Mouse (Mus musculus): ENCODE results near the gene Chmp4b. TPM values are rescaled to one million over a fixed set of nuclear protein-coding genes. Genes with fewer than 3 reads are reported as not detected.

The Chmp4b gene
- total RNA-seq, 4 experiments from 2014 or later, result 201 to 231 (median 219) TPM

DNA sequence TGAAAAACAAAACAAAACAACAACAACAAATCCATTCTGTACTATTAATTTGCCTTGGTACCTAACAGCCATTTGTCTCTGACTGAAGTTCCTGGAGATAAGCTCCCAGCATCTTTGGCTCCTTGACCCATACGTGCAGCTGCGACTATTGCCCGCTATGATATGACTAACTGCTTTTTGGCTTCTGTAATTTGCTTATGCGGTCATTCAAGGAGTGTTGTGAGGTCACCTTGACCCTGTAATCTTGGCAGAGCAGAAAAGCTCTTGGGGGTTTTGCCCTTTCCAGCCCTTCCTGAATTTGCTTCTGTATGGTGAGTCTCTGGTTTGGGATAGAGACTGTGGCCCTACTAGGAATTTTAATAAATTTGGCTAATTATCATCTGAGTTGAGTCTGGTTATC lies 65.1 kb downstream of the Chmp4b start:
- no peak for DNase-seq (ENCODE audit: low spot score in 2 of 2)

DNA sequence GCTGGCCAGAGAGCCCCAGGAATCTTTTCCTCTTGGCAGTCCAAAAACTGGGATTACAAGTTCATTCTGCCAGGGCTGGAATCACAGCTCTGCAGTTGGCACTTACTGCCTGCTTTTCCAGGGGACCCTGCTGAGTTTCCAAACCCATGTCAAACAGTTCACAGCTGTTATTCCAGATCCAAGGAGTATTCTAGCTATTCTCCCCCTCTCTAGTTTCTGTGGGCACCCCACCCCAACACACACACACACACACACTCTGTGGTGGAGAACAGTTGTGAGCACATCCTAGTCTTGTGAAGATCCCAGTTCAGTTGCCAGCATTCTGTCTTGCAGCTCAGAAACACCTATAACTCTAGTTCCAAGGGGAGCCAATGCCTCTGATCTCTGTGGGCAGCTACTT lies 65.6 kb downstream of the Chmp4b start:
- DNase-seq (ENCODE audit: low spot score in 2 of 2), result no peak

DNA sequence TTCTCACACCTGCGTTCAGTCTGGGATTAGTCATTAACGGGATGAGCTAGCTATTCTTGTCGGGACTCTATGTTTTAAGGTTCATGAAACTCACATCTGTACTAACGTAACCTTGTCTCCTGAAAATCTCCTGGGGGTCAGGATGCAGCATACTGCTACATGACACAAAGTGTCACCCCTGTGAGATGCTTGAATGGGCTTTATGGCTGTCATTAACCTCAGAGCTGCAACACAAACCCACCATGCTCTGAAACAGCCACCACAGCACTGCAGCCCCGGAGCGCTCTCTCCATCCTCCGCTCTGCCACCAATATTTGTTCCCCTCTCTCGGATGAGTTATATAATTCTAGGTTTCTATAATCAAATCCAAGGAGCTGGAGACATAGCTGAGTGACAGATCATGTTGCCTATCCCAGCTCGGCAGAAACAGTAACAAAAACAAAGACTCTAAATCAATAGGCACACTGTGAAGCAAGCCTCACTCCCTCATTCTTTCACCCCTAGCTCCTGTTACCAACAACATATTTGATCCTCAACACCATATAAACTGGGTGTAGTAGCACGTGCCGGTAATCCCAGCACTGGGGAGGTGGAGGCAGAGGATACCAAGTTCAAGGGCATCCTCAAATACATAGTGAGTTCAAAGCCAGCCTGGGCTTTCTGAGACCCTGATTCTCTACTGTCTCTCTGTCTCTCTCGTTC lies 67.5 kb downstream of the Chmp4b start:
- DNase-seq (ENCODE audit: low spot score in 2 of 2), result no peak

DNA sequence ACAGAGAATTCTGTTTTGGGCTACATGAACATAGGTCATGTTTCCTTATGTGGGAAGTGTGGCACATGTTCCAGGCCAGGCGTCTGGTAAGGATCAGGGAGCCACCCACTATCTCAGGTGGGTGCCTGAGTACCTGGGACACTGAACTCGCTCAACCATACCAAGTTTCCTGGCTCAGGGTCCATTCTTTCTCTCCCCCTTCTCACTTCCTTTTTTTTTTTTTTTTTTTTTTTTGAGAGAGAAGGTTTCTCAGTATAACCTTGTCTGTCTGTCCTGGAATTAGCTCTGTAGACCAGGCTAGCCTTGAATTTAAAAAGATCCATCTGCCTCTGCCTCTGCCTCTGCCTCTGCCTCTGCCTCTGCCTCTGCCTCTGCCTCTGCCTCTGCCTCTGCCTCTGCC lies 68.8 kb downstream of the Chmp4b start:
- DNase-seq (ENCODE audit: low spot score in 2 of 2), result no peak

DNA sequence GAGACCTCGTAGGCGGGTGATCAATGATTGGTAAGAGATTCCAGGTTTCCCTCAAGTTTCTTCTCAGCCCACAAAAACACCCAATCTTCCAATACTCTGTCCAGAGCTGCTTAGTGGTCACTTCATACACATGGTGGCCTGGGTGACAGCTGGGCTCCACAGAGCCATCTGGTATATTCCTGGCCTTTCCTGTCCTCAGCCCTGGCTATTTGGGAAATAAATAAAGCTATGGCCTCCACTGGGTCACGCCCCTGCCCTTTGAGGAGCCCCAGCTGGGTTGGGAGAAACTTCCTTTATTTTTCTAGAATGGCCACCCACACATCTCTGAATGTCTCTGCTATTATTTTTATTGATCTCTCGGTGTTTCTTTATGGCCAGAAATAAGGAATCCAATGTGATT lies 72.0 kb downstream of the Chmp4b start:
- DNase-seq (ENCODE audit: low spot score in 2 of 2), result no peak

DNA sequence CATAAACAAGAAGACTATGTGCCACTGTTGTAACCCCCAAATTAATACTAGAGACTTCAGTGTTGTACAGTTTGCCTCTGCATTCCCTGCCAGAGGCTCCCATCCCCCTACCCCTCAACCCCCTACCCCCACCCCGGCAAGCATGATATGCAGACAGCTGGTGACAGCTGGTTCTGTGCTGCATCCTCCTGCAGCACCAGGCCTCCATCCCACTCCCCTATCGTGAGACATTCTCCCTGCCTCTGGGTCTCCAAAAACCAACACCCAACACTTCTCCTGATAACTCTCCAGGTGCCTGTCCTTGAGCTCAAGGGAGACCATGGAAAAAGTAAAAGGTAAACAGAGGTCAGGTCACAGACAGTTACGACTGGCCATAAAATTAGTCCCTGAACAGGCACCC lies 78.2 kb downstream of the Chmp4b start:
- no peak for DNase-seq (ENCODE audit: low spot score in 2 of 2)

DNA sequence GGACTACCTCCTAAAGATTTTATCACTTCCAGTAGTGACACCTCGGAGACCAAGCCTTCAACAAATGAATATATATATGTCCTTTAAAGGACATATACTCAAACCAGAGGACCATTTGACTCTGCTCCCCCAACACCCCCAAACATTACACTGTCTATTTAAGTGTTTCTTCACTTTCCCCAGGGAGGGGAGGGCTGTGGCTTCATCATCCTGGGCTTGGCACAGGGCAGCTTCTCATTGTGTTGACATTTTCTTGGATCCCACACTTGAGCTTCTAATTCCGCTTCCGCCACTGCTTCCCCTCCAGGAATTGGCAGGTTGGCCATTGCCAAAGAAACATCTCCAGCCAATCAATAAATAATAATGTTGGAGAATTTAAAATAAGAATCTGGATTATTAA lies 79.3 kb downstream of the Chmp4b start:
- no peak for DNase-seq (ENCODE audit: low spot score in 2 of 2)

DNA sequence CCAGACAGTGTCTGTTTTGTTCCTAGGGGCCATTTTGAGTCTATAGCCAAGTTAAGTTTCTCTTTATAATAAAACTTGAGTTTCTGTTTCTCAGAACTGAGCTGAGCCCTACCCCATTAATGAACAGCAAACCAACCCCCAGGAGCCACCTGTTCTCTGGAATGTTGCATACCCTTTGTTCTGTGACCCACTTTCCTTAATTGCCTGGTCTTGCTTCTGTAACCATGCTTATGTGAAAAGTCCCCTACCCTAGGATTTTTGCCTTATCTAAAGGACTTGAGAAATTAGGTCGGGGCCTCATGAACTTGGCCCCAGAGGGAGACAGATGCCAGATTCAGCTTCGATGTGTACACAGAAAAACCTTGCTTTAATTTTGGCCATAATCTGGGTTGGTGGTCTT lies 80.4 kb downstream of the Chmp4b start:
- no peak for DNase-seq (ENCODE audit: low spot score in 2 of 2)

DNA sequence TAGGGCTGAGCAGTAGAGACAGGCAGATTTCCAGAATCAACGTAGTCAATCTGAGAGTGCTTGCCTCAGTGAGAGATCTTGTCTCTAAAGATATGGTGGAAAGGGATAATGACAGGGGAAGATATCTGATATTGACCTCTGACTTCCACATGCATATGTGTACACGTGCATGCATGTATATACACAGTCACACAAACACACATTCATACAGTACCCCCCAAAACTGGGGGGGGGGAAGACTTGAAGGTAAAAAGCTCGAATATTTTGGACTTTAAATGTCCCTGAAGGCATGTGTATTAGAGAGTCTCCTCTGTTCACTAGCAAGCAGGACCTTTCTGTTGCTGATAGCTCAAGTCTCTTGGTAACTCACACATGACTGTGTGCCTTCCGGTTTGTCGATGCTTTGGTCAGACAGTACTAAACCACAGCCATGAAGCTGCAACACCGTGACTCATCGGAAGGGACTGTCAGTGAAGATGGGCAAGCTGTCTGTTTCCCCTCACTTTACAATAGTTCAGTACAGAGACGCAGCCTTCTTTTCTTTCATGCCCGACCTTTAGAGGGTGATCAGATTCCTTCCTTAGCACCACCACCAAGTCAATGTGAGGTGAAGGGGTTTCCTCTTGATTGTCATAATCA lies 81.1 kb downstream of the Chmp4b start:
- DNase-seq (ENCODE audit: low spot score in 2 of 2), result no peak

DNA sequence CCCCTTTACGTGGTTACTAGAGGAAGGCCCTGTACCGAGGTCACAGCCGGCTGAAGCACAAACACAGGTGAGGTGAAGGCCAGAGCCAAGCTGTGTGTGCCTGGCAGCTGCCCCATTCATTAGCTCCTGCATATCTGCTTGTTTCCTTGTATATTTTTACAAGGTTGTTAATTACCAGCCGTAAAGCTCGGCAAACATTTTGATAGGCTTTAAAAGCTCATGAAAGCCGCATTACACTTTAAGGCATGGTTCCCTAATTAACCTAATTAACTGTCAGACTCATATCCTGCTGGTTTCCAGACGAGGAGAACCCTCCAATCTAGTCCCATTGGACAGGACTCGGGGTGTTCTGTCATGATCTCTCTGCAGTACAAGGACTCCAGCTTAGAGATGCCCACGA lies 83.5 kb downstream of the Chmp4b start:
- DNase-seq (ENCODE audit: low spot score in 2 of 2), result no peak

DNA sequence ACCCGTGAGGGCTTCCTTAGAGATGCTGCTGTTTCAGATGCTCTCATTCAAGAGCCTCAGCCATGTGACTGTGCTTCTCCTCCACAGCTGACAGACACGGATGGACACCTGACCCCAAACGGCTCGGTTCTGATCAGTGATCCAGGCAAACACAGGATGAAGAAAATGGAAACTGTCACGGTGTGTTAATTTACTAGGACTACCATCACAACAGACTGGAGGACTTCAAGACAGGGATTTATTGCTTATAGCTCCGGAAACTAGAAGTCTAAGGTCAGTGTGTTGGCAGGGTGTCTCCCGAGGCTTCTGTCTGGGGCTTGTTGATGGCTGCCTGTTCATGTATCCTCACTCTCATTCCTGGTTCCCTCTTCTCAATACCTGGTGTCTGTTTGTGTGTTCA lies 83.9 kb downstream of the Chmp4b start:
- DNase-seq (ENCODE audit: low spot score in 2 of 2), result no peak

DNA sequence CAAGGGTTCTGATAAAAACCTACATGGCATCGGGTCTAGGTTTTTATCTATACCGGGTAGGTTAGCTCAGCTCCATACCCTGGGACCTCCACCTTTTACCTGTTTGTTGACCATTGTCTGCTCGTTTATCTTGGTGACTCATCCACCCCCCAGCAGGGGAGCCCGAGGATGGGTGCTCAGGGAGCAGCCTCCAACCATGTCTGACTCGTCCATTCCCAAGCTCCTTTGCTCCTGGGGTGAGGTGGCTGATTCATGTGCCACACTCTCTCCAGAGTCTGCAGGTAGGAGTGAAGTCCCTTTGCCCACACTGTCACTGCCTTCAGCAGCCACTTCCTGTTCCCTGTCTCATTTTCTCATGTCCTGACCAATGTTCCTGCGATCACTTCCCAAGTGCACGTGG lies 84.5 kb downstream of the Chmp4b start:
- no peak for DNase-seq (ENCODE audit: low spot score in 2 of 2)

DNA sequence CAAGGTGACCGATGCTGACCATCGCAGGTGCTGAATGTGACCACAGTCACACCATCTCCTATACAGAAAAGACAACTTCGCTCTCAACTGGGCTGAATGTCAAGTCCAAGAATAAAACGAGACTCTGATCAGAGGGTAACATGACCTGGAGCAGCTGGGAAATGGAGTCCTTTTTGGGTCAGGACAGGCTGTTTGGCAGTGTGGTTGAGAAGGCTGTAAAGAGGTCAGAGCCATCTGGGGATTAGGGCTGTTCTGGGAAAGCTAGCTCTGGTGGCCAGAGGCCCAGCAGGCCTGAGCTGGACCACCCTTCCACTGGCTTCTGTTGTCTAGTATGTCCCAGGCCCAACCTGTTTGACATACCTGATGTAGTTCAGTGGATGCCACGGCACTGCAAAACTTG lies 87.1 kb downstream of the Chmp4b start:
- no peak for DNase-seq (ENCODE audit: low spot score in 2 of 2)

DNA sequence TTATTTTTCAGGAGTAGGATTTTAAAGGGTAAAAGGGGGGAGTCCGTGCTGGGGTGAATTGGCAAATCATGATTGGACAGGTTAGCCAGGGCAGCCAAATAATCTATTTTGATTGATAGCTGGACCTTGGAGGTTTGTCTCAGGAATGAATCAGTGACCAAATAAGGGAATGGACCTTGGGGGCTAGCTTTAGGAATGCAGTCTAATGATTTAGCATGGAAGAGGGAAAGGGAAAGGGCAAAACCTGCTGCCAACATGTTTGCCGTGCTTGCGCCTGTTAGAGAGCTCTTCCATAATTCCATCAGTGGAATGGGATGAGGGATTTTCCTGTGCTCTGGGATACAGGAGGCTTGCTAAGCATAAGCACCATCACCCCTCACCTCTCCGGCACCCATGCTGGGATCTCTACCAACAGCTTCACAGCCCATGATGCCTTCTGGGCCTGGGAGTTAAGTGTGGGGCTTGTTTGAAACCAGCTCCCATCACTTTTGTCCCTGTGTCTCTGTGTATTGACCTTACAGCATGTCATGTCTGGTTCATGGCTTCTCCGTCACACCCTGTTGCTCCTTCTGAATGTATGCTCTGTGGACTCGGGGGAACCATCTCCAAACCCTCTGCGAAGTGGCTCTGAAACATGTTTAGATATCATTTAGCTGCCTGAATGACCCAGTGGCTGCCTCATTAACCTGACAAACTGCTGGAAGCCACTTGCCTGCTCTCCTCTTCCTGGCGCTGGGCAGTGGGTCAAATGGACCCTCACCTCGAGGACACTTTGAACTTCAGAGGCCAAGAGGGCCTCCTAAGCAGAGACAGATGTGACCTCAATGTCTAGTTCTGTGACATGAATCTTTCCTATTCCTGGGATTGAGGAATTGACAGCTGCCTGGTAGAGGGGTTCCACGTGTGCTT lies 91.7 kb downstream of the Chmp4b start:
- DNase-seq (ENCODE audit: low spot score in 2 of 2), result no peak

DNA sequence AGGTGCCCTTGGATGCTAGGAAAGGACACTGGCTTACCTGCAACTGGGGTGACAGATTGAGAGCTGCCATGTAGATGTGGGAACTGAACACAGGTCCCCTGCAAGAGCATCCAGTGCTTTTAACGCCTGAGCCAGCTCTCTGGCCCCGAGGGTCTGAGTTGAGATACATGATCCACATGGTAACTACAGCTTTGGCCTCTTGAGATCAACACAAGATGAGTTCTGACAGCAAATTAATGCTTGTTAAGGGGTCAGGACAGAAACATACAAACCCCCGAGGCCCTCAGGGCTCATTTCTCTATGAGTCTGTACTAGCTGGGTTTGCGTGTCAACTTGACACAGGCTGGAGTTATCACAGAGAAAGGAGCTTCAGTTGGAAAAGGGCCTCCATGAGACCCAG lies 92.4 kb downstream of the Chmp4b start:
- DNase-seq (ENCODE audit: low spot score in 2 of 2), result no peak

Other genes starting within 250 kb of the Chmp4b start
- 10 to 100 TPM; 30.9 to 34.4 (median 32.2) TPM for gene Snta1, start 243.6 kb upstream of the Chmp4b start, total RNA-seq (2022)
- gene Cbfa2t2, start 215.2 kb upstream of the Chmp4b start, total RNA-seq (2022), result 10 to 100 TPM; 46.3 to 57.2 (median 52.1) TPM
- gene 1700003F12Rik, start 104.6 kb upstream of the Chmp4b start, total RNA-seq (2022), result under 1 TPM in 3 of 4 experiments, not detected in 1; 0.57 to 0.87 (median 0.76) TPM
- gene Actl10, start 99.9 kb upstream of the Chmp4b start, total RNA-seq (2022), result not detected
- 10 to 100 TPM; 76.7 to 90.9 (median 82.4) TPM for gene Necab3, start 92.8 kb upstream of the Chmp4b start, total RNA-seq (2022)
- gene E2f1, start 81.8 kb upstream of the Chmp4b start, total RNA-seq (2022), result 10 to 100 TPM; 10.5 to 13.9 (median 13.1) TPM
- 10 to 100 TPM; 13.2 to 15.2 (median 14.1) TPM for gene Pxmp4, start 48.0 kb upstream of the Chmp4b start, total RNA-seq (2022)
- 10 to 100 TPM in 3 of 4 experiments, 1 to 10 TPM in 1; 9.5 to 10.9 (median 10.2) TPM for gene Zfp341, start 38.4 kb upstream of the Chmp4b start, total RNA-seq (2022)
- not detected for gene 4930519P11Rik, start 38.3 kb upstream of the Chmp4b start, total RNA-seq (2022)
- gene Gm14214, start 118.3 kb downstream of the Chmp4b start, total RNA-seq (2022), result not detected
- gene Raly, start 139.4 kb downstream of the Chmp4b start, total RNA-seq (2022), result 100 to 1,000 TPM in 3 of 4 experiments, 10 to 100 TPM in 1; 98.0 to 109 (median 104) TPM
- gene a, start 139.7 kb downstream of the Chmp4b start, total RNA-seq (2022), result not detected
- gene Eif2s2, start 241.2 kb downstream of the Chmp4b start, total RNA-seq (2022), result 10 to 100 TPM; 47.1 to 49.1 (median 48.8) TPM

Measured in left cerebral cortex, adult 8-10 months (tissue).